Mouse (Mus musculus) liver, adult 2 months (tissue): ENCODE results near the gene Unc5c. TPM values are rescaled to one million over a fixed set of nuclear protein-coding genes. Genes with fewer than 3 reads are reported as not detected.

Experiments used
- DNase-seq: peaks from one replicate; pipeline ENCODE4 v3.0.0-alpha.2; 2011; ENCODE audit warnings: low read depth, low spot score; ENCODE audit errors: extremely low read depth
- H3K27ac ChIP-seq: fragments of 200-500 bp; replicated peaks from 2 replicates; pipeline ENCODE4 v1.5.1; 2012; ENCODE audit warnings: low read depth, mild to moderate bottlenecking, control low read depth, inconsistent platforms, low read length; ENCODE audit not compliant: insufficient read depth
- H3K27me3 ChIP-seq: fragments of 200-500 bp; 2 replicates; pipeline ENCODE4 v1.6.1; 2012; ENCODE audit warnings: mild to moderate bottlenecking, moderate library complexity, low read length, inconsistent platforms; ENCODE audit not compliant: control insufficient read depth, insufficient read depth
- H3K36me3 ChIP-seq: fragments of 200-500 bp; 2 replicates; pipeline ENCODE4 v1.6.1; 2012; ENCODE audit warnings: low read length, inconsistent platforms; ENCODE audit not compliant: control insufficient read depth, insufficient read depth
- H3K4me1 ChIP-seq: fragments of 200-500 bp; 2 replicates; pipeline ENCODE4 v1.6.1; 2011; ENCODE audit warnings: low read length; ENCODE audit not compliant: control insufficient read depth, insufficient read depth
- H3K4me3 ChIP-seq: fragments of 200-500 bp; 2 replicates; pipeline ENCODE4 v1.5.1; 2011; ENCODE audit warnings: low read depth, mild to moderate bottlenecking, control low read depth, low read length, moderate library complexity; ENCODE audit not compliant: insufficient read depth
- H3K79me2 ChIP-seq: fragments of 200-500 bp; 2 replicates; pipeline ENCODE4 v1.6.1; 2012; ENCODE audit warnings: inconsistent platforms, mild to moderate bottlenecking, low read length, moderate library complexity; ENCODE audit not compliant: control insufficient read depth, insufficient read depth
- H3K9ac ChIP-seq: fragments of 200-500 bp; 2 replicates; pipeline ENCODE4 v1.6.1; 2012; ENCODE audit warnings: low read depth, mild to moderate bottlenecking, control low read depth, inconsistent platforms, low read length
- CTCF ChIP-seq: fragments of 200-500 bp; IDR thresholded peaks from 2 replicates; pipeline ENCODE4 v1.5.1; 2011; ENCODE audit warnings: low read depth, low read length, control low read depth
- POLR2A ChIP-seq: fragments of 200-500 bp; IDR thresholded peaks from 2 replicates; pipeline ENCODE4 v1.6.1; 2011; ENCODE audit warnings: low read length, control low read depth; ENCODE audit not compliant: insufficient read depth; ENCODE audit errors: extremely low read depth
- WGBS: fragments of 180-500 bp; shearing (Covaris S2); methylation state at CpG from one replicate; pipeline ENCODE4 v1.1.7; 2018; 5-methylcytosine and 5-hydroxymethylcytosine counted together
- polyA plus RNA-seq: library from polyadenylated mRNA; depleted of rRNA; stranded (reverse); fragments of >200 nt; gene quantifications from 2 replicates; pipeline ENCODE4 v1.2.3, GENCODE M21; 2012; rRNA removed
- total RNA-seq: library from RNA; depleted of rRNA; stranded (reverse); fragments of >200 nt; gene quantifications from 2 replicates; pipeline ENCODE4 v1.2.3, GENCODE M21; 2014; rRNA removed

Gene Unc5c
- total RNA-seq (under 0.01 TPM in 1 of 2 replicates, not detected in the other), polyA plus RNA-seq (not detected in 2 replicates)

- Histone ChIP-seq H3K4me1 (no peaks in the 10 kb centered on the region), H3K9ac (no peak within 1 kb of the TSS), H3K79me2 (no peaks in the 10 kb centered on the region), H3K36me3 (no peaks in the 10 kb centered on the region), H3K4me3 (peak within 1 kb of the TSS; percentile 20; the same call in 1 of the 2 replicates), H3K27ac (no peak within 1 kb of the TSS), H3K27me3 (peaks cover 19% of the 10 kb centered on the region)
- TF ChIP-seq POLR2A (no peak), CTCF (no peak)
- DNase-seq, result peak; percentile 4
- WGBS, result 1% methylated on average over 61 of the region's 61 CpGs
Observed at GRCm38 (mm10) chr3:141465104-141465705, at the start of gene Unc5c. TSS of gene Unc5c (plus strand) at chr3:141465216.

DNA sequence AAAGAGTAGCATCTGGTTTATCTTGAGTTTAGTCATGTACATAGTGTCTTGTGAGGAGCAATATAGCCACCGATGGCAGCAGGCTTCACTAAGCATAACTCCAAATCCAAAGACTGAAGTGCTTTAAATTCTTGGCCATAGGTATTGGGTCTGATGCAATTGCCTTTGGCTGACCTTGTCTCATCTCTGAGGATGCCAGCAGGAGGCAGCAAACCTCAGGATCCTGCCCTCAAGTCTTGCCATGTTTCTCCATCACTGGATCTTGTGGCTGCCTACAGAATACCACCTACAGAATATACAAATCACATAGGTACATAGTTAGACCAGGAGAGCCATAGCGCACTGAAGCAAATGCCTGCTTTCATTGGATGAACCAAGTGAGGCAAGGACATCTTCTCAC is 7.5 kb upstream of the Unc5c start:
- H3K36me3 ChIP-seq, result no peaks in the 10 kb centered on the region
- no peak overlapping the region for H3K27ac ChIP-seq
- no peak for DNase-seq
- H3K4me1 ChIP-seq, result no peaks in the 10 kb centered on the region
- H3K4me3 ChIP-seq, result no peak overlapping the region
- no peaks in the 10 kb centered on the region for H3K79me2 ChIP-seq
- H3K27me3 ChIP-seq, result peaks cover under 1% of the 10 kb centered on the region; the same call in 1 of the 2 replicates
- H3K9ac ChIP-seq, result no peak overlapping the region
- 78% methylated on average over 2 of the region's 2 CpGs for WGBS
- no peak for TF ChIP-seq POLR2A
- no peak for TF ChIP-seq CTCF

DNA sequence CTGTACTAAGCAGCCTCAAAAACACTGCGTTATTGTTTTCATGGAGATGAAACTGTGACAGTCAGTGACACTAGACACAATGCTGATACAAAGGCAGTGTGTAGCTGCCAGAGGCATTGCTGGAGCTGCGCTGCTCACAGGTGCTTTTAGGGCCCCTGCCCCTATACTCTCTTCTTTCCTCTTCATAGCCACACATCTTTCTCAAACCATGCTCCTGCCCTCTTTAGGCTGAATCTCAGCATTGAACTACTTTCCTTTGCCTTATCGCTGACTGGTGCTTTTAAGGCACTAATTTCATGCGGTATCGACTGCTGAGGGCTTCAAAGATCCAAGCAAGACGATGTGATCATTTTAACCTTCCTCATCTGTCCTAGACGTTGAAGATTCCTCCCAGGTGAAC is 2.5 kb upstream of the Unc5c start:
- H3K27ac ChIP-seq, result no peak overlapping the region
- no peaks in the 10 kb centered on the region for H3K36me3 ChIP-seq
- no peaks in the 10 kb centered on the region for H3K4me1 ChIP-seq
- TF ChIP-seq CTCF, result no peak
- no peak for TF ChIP-seq POLR2A
- DNase-seq, result no peak
- 63% methylated on average over 7 of the region's 7 CpGs for WGBS
- no peak overlapping the region for H3K4me3 ChIP-seq
- peaks cover 19% of the 10 kb centered on the region for H3K27me3 ChIP-seq
- H3K79me2 ChIP-seq, result no peaks in the 10 kb centered on the region
- no peak overlapping the region for H3K9ac ChIP-seq

DNA sequence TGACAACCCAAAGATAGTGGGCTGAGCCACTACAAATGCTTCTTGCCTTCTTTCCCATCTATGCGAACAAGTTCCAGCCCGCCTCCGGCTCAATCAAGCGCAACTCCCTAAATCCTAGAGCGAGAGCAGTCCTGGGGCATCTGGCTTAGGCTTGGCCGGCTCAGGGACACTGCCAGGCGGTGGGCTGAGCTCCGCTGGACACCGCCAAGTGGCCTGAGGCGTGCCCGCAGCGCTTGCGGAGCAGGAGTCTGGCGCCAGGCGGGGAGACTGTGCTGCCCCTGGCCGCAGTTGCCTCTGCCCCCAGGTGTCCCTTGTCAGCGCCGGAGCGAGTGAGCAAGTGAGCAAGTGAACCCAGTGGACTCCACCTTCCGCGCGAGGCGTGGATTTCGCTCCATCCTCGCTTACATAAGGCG is 319 bp upstream of the Unc5c start:
- peak overlapping the region; percentile 20; the same call in 1 of the 2 replicates for H3K4me3 ChIP-seq
- H3K4me1 ChIP-seq, result no peaks in the 10 kb centered on the region
- H3K27ac ChIP-seq, result no peak overlapping the region
- H3K79me2 ChIP-seq, result no peaks in the 10 kb centered on the region
- peaks cover 19% of the 10 kb centered on the region for H3K27me3 ChIP-seq
- no peak for DNase-seq
- 2% methylated on average over 26 of the region's 26 CpGs for WGBS
- TF ChIP-seq POLR2A (no peak), CTCF (no peak)
- no peaks in the 10 kb centered on the region for H3K36me3 ChIP-seq
- no peak overlapping the region for H3K9ac ChIP-seq

DNA sequence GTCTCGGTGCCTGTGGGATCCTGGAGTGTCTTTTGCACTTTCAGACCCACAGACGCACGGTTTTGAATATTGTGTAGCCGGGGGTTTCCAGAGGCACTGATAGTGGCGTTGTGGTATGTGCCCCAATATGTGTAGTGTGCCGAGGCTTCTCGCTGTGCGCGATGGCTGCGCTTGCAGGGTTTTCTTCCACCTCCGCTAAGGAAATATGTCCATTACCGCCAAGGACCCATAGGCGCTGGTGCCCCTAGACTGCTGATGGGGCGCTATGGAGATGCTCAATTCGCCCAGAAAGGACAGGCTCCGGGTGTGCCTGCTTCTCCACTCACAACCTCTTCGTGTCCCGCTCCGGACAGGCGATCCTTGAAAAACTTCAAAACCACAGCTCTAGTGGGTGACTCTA is 1.0 kb downstream of the Unc5c start:
- Histone ChIP-seq H3K27ac (no peak overlapping the region), H3K36me3 (no peaks in the 10 kb centered on the region), H3K4me1 (no peaks in the 10 kb centered on the region), H3K9ac (no peak overlapping the region), H3K4me3 (no peak overlapping the region), H3K27me3 (peaks cover 19% of the 10 kb centered on the region), H3K79me2 (no peaks in the 10 kb centered on the region)
- TF ChIP-seq CTCF, result no peak
- no peak for TF ChIP-seq POLR2A
- WGBS, result 3% methylated on average over 20 of the region's 20 CpGs
- no peak for DNase-seq

GRCm38 (mm10) chr3:141466727-141467335 is 1.8 kb downstream of the Unc5c start:
- no peak overlapping the region for H3K27ac ChIP-seq
- no peaks in the 10 kb centered on the region for H3K36me3 ChIP-seq
- peaks cover 19% of the 10 kb centered on the region for H3K27me3 ChIP-seq
- no peak for DNase-seq
- H3K4me1 ChIP-seq, result no peaks in the 10 kb centered on the region
- no peak overlapping the region for H3K4me3 ChIP-seq
- no peak for TF ChIP-seq CTCF
- no peak for TF ChIP-seq POLR2A
- no peaks in the 10 kb centered on the region for H3K79me2 ChIP-seq
- 32% methylated on average over 3 of the region's 3 CpGs for WGBS
- H3K9ac ChIP-seq, result no peak overlapping the region
